Mouse (Mus musculus): ENCODE data around the gene Cela2a. TPM values are rescaled to one million over a fixed set of nuclear protein-coding genes. Genes with fewer than 3 reads are reported as not detected.

Cela2a gene
- total and polyA plus RNA-seq, 3 experiments = 0.62 TPM; not detected in 2

GRCm38 (mm10) chr4:141790524-141790990, 35.4 kb downstream of the Cela2a start, which contains the start of gene Dnajc16:
TSS of gene Dnajc16 (minus strand) at chr4:141790931.
- under 1% methylated on average over 42 of the region's 42 CpGs for WGBS
- Histone ChIP-seq H3K4me3 (peak within 1 kb of the TSS; percentile 80), H3K27me3 (ENCODE audit: control insufficient read depth, insufficient read depth, low read length) (no peaks in the 10 kb centered on the region), H3K36me3 (ENCODE audit: control insufficient read depth, insufficient read depth, low read length) (no peaks in the 10 kb centered on the region), H3K4me1 (ENCODE audit: control insufficient read depth, insufficient read depth, low read length) (peaks cover 6% of the 10 kb centered on the region), H3K27ac (peak within 1 kb of the TSS; percentile 88), H3K79me2 (replicated peaks; ENCODE audit: control insufficient read depth, insufficient read depth, low read length) (no peaks in the 10 kb centered on the region), H3K9ac (ENCODE audit: low read depth, low read length) (peak within 1 kb of the TSS; percentile 81)
- TF ChIP-seq EP300 (IDR thresholded peaks at IDR 0.05; ENCODE audit: insufficient read depth, low read depth, low read length) = peak; percentile 95
- peak; percentile 78 for TF ChIP-seq POLR2A (IDR thresholded peaks at IDR 0.05; ENCODE audit: insufficient read depth, low read depth, low read length)
- TF ChIP-seq CTCF (IDR thresholded peaks at IDR 0.05) = peak; percentile 12; the same call in 1 of the 2 replicates
- peak; percentile 93 to 97 for DNase-seq
- intact Hi-C loops (cut with DNase I) = loop anchor here (1.0 to 10.0 kb wide), 2 partner anchors 67 to 656 kb away; partner anchors contain the start of genes Ddi2 and Szrd1

- Histone ChIP-seq H3K79me2 (replicated peaks; ENCODE audit: control insufficient read depth, insufficient read depth, low read length) (no peaks in the 10 kb centered on the region), H3K4me3 (peak overlapping the region; percentile 80), H3K27ac (peak overlapping the region; percentile 88), H3K4me1 (ENCODE audit: control insufficient read depth, insufficient read depth, low read length) (peaks cover 4% of the 10 kb centered on the region), H3K27me3 (ENCODE audit: control insufficient read depth, insufficient read depth, low read length) (no peaks in the 10 kb centered on the region), H3K36me3 (ENCODE audit: control insufficient read depth, insufficient read depth, low read length) (no peaks in the 10 kb centered on the region), H3K9ac (ENCODE audit: low read depth, low read length) (peak overlapping the region; percentile 81)
- no peak for TF ChIP-seq EP300 (IDR thresholded peaks at IDR 0.05; ENCODE audit: insufficient read depth, low read depth, low read length)
- no peak for TF ChIP-seq CTCF (IDR thresholded peaks at IDR 0.05)
- TF ChIP-seq POLR2A (IDR thresholded peaks at IDR 0.05; ENCODE audit: insufficient read depth, low read depth, low read length) = no peak
- intact Hi-C loops (cut with DNase I) = loop anchor here (1.0 to 10.0 kb wide), 2 partner anchors 66 to 655 kb away; partner anchors contain the start of genes Ddi2 and Szrd1
- 32% methylated on average over 3 of the region's 3 CpGs for WGBS
- DNase-seq = no peak
These were observed 36.3 kb downstream of the Cela2a start for GRCm38 (mm10) chr4:141789564-141790218.

GRCm38 (mm10) chr4:141787462-141787861, 38.5 kb downstream of the Cela2a start:
- no peak overlapping the region for H3K4me3 ChIP-seq
- TF ChIP-seq EP300 (IDR thresholded peaks at IDR 0.05; ENCODE audit: insufficient read depth, low read depth, low read length) (no peak), POLR2A (IDR thresholded peaks at IDR 0.05; ENCODE audit: insufficient read depth, low read depth, low read length) (no peak), CTCF (IDR thresholded peaks at IDR 0.05) (no peak)
- no peak overlapping the region for H3K9ac ChIP-seq (ENCODE audit: low read depth, low read length)
- no peaks in the 10 kb centered on the region for H3K36me3 ChIP-seq (ENCODE audit: control insufficient read depth, insufficient read depth, low read length)
- H3K27ac ChIP-seq = no peak overlapping the region
- H3K4me1 ChIP-seq (ENCODE audit: control insufficient read depth, insufficient read depth, low read length) = peaks cover 2% of the 10 kb centered on the region
- H3K27me3 ChIP-seq (ENCODE audit: control insufficient read depth, insufficient read depth, low read length) = no peaks in the 10 kb centered on the region
- WGBS = 82% methylated on average over 7 of the region's 7 CpGs
- H3K79me2 ChIP-seq (replicated peaks; ENCODE audit: control insufficient read depth, insufficient read depth, low read length) = 0 out of 2 replicates have a peak, but pooled peaks cover 1% of the 10 kb centered on the region
- no peak for DNase-seq
- intact Hi-C loops (cut with DNase I) = no loop called here

GRCm38 (mm10) chr4:141787046-141787445, 38.9 kb downstream of the Cela2a start:
- Histone ChIP-seq H3K27ac (no peak overlapping the region), H3K4me1 (ENCODE audit: control insufficient read depth, insufficient read depth, low read length) (peaks cover 2% of the 10 kb centered on the region), H3K4me3 (no peak overlapping the region), H3K9ac (ENCODE audit: low read depth, low read length) (no peak overlapping the region), H3K79me2 (replicated peaks; ENCODE audit: control insufficient read depth, insufficient read depth, low read length) (0 out of 2 replicates have a peak, but pooled peaks cover 1% of the 10 kb centered on the region), H3K36me3 (ENCODE audit: control insufficient read depth, insufficient read depth, low read length) (no peaks in the 10 kb centered on the region), H3K27me3 (ENCODE audit: control insufficient read depth, insufficient read depth, low read length) (no peaks in the 10 kb centered on the region)
- 21% methylated on average over 6 of the region's 6 CpGs for WGBS
- intact Hi-C loops (cut with DNase I) = no loop called here
- TF ChIP-seq EP300 (IDR thresholded peaks at IDR 0.05; ENCODE audit: insufficient read depth, low read depth, low read length) = no peak
- DNase-seq = no peak

- no peak for TF ChIP-seq EP300 (IDR thresholded peaks at IDR 0.05; ENCODE audit: insufficient read depth, low read depth, low read length)
- no peak for TF ChIP-seq POLR2A (IDR thresholded peaks at IDR 0.05; ENCODE audit: insufficient read depth, low read depth, low read length)
- no peak for TF ChIP-seq CTCF (IDR thresholded peaks at IDR 0.05)
- Histone ChIP-seq H3K27me3 (ENCODE audit: control insufficient read depth, insufficient read depth, low read length) (no peaks in the 10 kb centered on the region), H3K79me2 (replicated peaks; ENCODE audit: control insufficient read depth, insufficient read depth, low read length) (0 out of 2 replicates have a peak, but pooled peaks cover 1% of the 10 kb centered on the region), H3K4me1 (ENCODE audit: control insufficient read depth, insufficient read depth, low read length) (peaks cover 2% of the 10 kb centered on the region), H3K36me3 (ENCODE audit: control insufficient read depth, insufficient read depth, low read length) (no peaks in the 10 kb centered on the region), H3K4me3 (no peak overlapping the region), H3K27ac (no peak overlapping the region), H3K9ac (ENCODE audit: low read depth, low read length) (no peak overlapping the region)
- 92% methylated on average over 13 of the region's 13 CpGs for WGBS
- DNase-seq = no peak
- intact Hi-C loops (cut with DNase I) = no loop called here
These were observed 39.8 kb downstream of the Cela2a start for GRCm38 (mm10) chr4:141786141-141786540.

GRCm38 (mm10) chr4:141784835-141785234, 41.1 kb downstream of the Cela2a start:
- Histone ChIP-seq H3K27ac (no peak overlapping the region), H3K27me3 (ENCODE audit: control insufficient read depth, insufficient read depth, low read length) (no peaks in the 10 kb centered on the region), H3K4me1 (ENCODE audit: control insufficient read depth, insufficient read depth, low read length) (peaks cover under 1% of the 10 kb centered on the region), H3K9ac (ENCODE audit: low read depth, low read length) (no peak overlapping the region), H3K36me3 (ENCODE audit: control insufficient read depth, insufficient read depth, low read length) (no peaks in the 10 kb centered on the region), H3K79me2 (replicated peaks; ENCODE audit: control insufficient read depth, insufficient read depth, low read length) (0 out of 2 replicates have a peak, but pooled peaks cover 1% of the 10 kb centered on the region), H3K4me3 (no peak overlapping the region)
- TF ChIP-seq CTCF (IDR thresholded peaks at IDR 0.05) = no peak
- no peak for TF ChIP-seq POLR2A (IDR thresholded peaks at IDR 0.05; ENCODE audit: insufficient read depth, low read depth, low read length)
- no peak for TF ChIP-seq EP300 (IDR thresholded peaks at IDR 0.05; ENCODE audit: insufficient read depth, low read depth, low read length)
- DNase-seq = no peak
- 81% methylated on average over 5 of the region's 5 CpGs for WGBS
- intact Hi-C loops (cut with DNase I) = no loop called here
